8 mouse cellular contexts compared by ENCODE assay signal in the genomic region with DNA sequence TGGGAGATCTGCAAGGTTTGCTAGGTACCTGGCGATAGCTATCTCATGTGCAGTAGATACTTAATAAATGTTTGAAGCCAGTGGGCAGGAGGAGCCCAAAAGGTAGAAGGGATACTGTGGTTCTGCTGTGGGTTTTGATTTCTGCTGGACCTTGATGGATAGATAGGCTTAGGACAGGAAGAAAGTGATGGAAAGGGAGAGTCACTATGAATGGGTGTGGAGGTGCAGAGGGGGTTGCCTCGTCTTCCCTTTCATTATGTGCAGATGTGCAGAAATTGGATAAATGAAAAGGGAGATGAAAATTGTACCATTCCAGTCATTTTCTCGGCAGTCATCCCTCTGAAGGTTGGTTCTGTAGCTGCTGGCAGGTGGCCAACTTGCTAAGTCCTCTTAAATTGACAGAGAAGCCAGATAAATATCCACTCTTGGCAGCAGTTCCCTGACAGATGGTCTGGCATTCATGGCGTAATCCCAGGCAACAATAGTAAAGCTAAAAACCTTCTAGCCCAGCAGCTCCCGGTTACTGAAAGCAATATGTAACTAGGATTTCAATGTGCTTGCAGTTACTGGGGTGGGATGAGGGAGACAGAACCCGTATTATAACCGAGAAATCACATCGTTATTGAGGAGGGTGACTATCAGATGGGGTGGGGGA.
DNase-seq lines count a peak whose midpoint lies in the region; ATAC-seq lines count a peak whose summit lies in the region.

No protein-coding gene starts in this region.

- no peak overlapping the region for H3K27ac ChIP-seq in heart, embryonic 15.5 days
- H3K27ac ChIP-seq in forebrain, embryonic 14.5 days (ENCODE audit: low read depth, low read length), result peak overlapping the region; percentile 70

- H3K9ac ChIP-seq in heart, embryonic 15.5 days, result no peak overlapping the region
- no peak overlapping the region for H3K9ac ChIP-seq in forebrain, embryonic 14.5 days (ENCODE audit: low read length)

- DNase-seq in heart, postnatal 36 days, result no peak
- DNase-seq in forebrain, embryonic 14.5 days (ENCODE audit: low spot score), result peak; percentile 98
- DNase-seq in layer of hippocampus, adult 18-20 months (ENCODE audit: low spot score in 2 of 2), result peak; percentile 87 to 95
- peak; percentile 16 to 45 for DNase-seq in lung, postnatal 4 days
- peak; percentile 74 to 84 for DNase-seq in right cerebral cortex, postnatal 36 days (ENCODE audit: low spot score in 2 of 2)
- DNase-seq in thymus, postnatal 36 days, result no peak

- peak overlapping the region; percentile 23; the same call in 1 of the 2 replicates for H3K4me2 ChIP-seq in heart, embryonic 15.5 days
- H3K4me2 ChIP-seq in forebrain, embryonic 14.5 days (ENCODE audit: low read length), result peak overlapping the region; percentile 21

- H3K4me1 ChIP-seq in heart, embryonic 15.5 days (replicated peaks), result peaks cover 9% of the 10 kb centered on the region
- peaks cover 26% of the 10 kb centered on the region for H3K4me1 ChIP-seq in forebrain, embryonic 14.5 days (ENCODE audit: control insufficient read depth, insufficient read depth, low read length)

- no peaks in the 10 kb centered on the region for H3K9me3 ChIP-seq in heart, embryonic 15.5 days (replicated peaks)
- no peaks in the 10 kb centered on the region for H3K9me3 ChIP-seq in forebrain, embryonic 14.5 days (replicated peaks; ENCODE audit: control insufficient read depth, low read length)

- 32% methylated on average over 8 of the region's 8 CpGs for WGBS in heart, embryonic 15.5 days
- WGBS in forebrain, embryonic 14.5 days, result 13% methylated on average over 8 of the region's 8 CpGs

- H3K27me3 ChIP-seq in heart, embryonic 15.5 days, result no peaks in the 10 kb centered on the region
- no peaks in the 10 kb centered on the region for H3K27me3 ChIP-seq in forebrain, embryonic 14.5 days (replicated peaks; ENCODE audit: control insufficient read depth, insufficient read depth, low read length)

- no peaks in the 10 kb centered on the region for H3K36me3 ChIP-seq in heart, embryonic 15.5 days
- H3K36me3 ChIP-seq in forebrain, embryonic 14.5 days (ENCODE audit: control insufficient read depth, insufficient read depth, low read length), result no peaks in the 10 kb centered on the region

- no peak overlapping the region for H3K4me3 ChIP-seq in heart, embryonic 15.5 days
- H3K4me3 ChIP-seq in forebrain, embryonic 14.5 days (ENCODE audit: low read depth, low read length), result no peak overlapping the region

- ATAC-seq in heart, embryonic 15.5 days (replicated peaks; ENCODE audit: insufficient number of reproducible peaks, insufficient read depth, low FRiP score, low read depth), result no peak
- peak; percentile 97 for ATAC-seq in cerebellum, adult (ENCODE audit: insufficient number of reproducible peaks, low FRiP score, low TSS enrichment)
- ATAC-seq in forebrain, embryonic 14.5 days, result peak; percentile 92

- intact Hi-C loops in heart, postnatal 36 days (cut with DNase I), result no loop called here

Comparison
In these comparisons a context has a peak if more than half of its experiments do, and no peak if none do; other contexts are left out.
1. DNase-seq: peak in forebrain, embryonic 14.5 days (single experiment), layer of hippocampus, adult 18-20 months (2 of 2), lung, postnatal 4 days (2 of 2) and right cerebral cortex, postnatal 36 days (2 of 2); none in heart, postnatal 36 days (0 of 2) and thymus, postnatal 36 days (0 of 2).